Mouse (Mus musculus) cortical plate, adult 2 months (tissue): ENCODE results near the gene Tpp2. TPM values are rescaled to one million over a fixed set of nuclear protein-coding genes. Genes with fewer than 3 reads are reported as not detected.
"Not testable (repeated sequence)": the region's sequence is repeated elsewhere in the genome, so short reads cannot be mapped to it uniquely, and the experiment has no call there.

Experiments used
- H3K27ac ChIP-seq: fragments of 200-500 bp; 2 replicates; pipeline ENCODE4 v1.5.1; 2012; ENCODE audit warnings: low read length, control low read depth, inconsistent platforms; ENCODE audit not compliant: insufficient read depth
- H3K4me1 ChIP-seq: fragments of 200-500 bp; 2 replicates; pipeline ENCODE4 v1.6.1; 2011; ENCODE audit warnings: low read length; ENCODE audit not compliant: control insufficient read depth, insufficient read depth
- H3K4me3 ChIP-seq: fragments of 200-500 bp; 2 replicates; pipeline ENCODE4 v1.5.1; 2011; ENCODE audit warnings: mild to moderate bottlenecking, low read length, control low read depth; ENCODE audit not compliant: insufficient read depth
- CTCF ChIP-seq: fragments of 200-500 bp; IDR thresholded peaks from 2 replicates; pipeline ENCODE4 v1.5.1; 2011; ENCODE audit warnings: mild to moderate bottlenecking, control low read depth, low read length; ENCODE audit not compliant: insufficient read depth; ENCODE audit errors: extremely low read depth
- POLR2A ChIP-seq: fragments of 200-500 bp; IDR thresholded peaks from 2 replicates; pipeline ENCODE4 v1.6.1; 2011; ENCODE audit warnings: mild to moderate bottlenecking, low read length, control low read depth; ENCODE audit not compliant: insufficient read depth; ENCODE audit errors: extremely low read depth
- polyA plus RNA-seq: library from polyadenylated mRNA; depleted of rRNA; stranded (reverse); fragments of >200 nt; gene quantifications from 2 replicates; pipeline ENCODE4 v1.2.3, GENCODE M21; 2012; rRNA removed

Gene Tpp2
- polyA plus RNA-seq, 1 experiment, result 25.9 TPM

GRCm38 (mm10) chr1:44004513-44004912, 71.1 kb downstream of the Tpp2 start:
- H3K4me3 ChIP-seq, result no peak overlapping the region
- no peak for TF ChIP-seq POLR2A
- no peak for TF ChIP-seq CTCF
- no peak overlapping the region for H3K27ac ChIP-seq
- no peaks in the 10 kb centered on the region for H3K4me1 ChIP-seq

GRCm38 (mm10) chr1:44015556-44015955, 82.1 kb downstream of the Tpp2 start:
- H3K27ac ChIP-seq, result no peak overlapping the region
- H3K4me3 ChIP-seq, result no peak overlapping the region
- TF ChIP-seq POLR2A (no peak), CTCF (no peak)
- H3K4me1 ChIP-seq, result no peaks in the 10 kb centered on the region

- no peak within 1 kb of the TSS for H3K27ac ChIP-seq
- no peak within 1 kb of the TSS for H3K4me3 ChIP-seq
- no peaks in the 10 kb centered on the region for H3K4me1 ChIP-seq
- TF ChIP-seq POLR2A (no peak), CTCF (no peak)
Observed at GRCm38 (mm10) chr1:44019934-44020333, 86.5 kb downstream of the Tpp2 start, which contains the start of gene Mettl21c. Gene Mettl21c, minus strand, starts transcription at chr1:44020034.

- Histone ChIP-seq H3K27ac (no peak overlapping the region), H3K4me1 (no peaks in the 10 kb centered on the region), H3K4me3 (no peak overlapping the region)
- TF ChIP-seq CTCF, result no peak
- no peak for TF ChIP-seq POLR2A
Observed at GRCm38 (mm10) chr1:44022656-44023055, 89.2 kb downstream of the Tpp2 start.

DNA sequence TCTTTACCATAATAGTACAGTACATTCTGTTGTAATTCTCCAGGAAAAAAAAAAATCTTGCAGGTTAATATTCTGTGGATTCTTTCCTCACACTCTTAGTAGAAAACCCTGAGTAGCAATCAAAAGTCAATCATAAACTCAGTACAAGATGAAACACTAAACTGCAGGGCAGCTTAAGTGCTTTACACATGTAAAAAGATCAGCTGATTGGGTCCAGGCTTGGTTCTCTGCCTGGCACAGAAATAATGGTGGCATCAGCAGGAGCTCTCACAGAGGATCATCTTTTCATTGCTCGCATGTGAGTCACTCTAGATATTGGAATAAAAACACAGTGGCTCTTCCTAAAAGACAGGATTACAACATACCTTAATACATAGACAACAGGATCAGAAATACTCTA, 94.2 kb downstream of the Tpp2 start:
- TF ChIP-seq POLR2A (no peak), CTCF (no peak)
- H3K4me3 ChIP-seq, result no peak overlapping the region
- H3K4me1 ChIP-seq, result no peaks in the 10 kb centered on the region
- no peak overlapping the region for H3K27ac ChIP-seq

GRCm38 (mm10) chr1:44032213-44032612, 98.8 kb downstream of the Tpp2 start:
- Histone ChIP-seq H3K4me3 (no peak overlapping the region), H3K27ac (no peak overlapping the region), H3K4me1 (no peaks in the 10 kb centered on the region)
- TF ChIP-seq CTCF (no peak), POLR2A (no peak)

DNA sequence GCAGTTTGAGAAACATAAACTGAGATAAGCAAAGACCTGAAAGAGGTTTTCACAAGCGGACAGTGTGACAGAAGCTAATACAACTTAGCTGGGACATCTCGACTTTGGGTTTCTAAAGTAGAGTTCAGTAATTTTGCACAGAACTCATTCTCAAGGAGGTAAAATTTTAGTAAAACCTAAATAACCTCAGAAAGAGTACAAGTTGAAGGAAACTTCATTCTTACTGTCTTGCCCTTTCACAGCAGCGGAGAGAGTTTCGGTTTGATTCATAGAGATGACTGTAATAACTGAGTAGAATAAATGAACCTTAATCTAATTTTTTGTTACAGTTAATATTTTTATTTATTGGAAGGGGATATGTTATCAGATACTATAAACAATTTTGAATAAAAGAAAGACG, 99.5 kb downstream of the Tpp2 start:
- Histone ChIP-seq H3K4me1 (no peaks in the 10 kb centered on the region), H3K27ac (no peak overlapping the region), H3K4me3 (no peak overlapping the region)
- TF ChIP-seq CTCF (no peak), POLR2A (no peak)

DNA sequence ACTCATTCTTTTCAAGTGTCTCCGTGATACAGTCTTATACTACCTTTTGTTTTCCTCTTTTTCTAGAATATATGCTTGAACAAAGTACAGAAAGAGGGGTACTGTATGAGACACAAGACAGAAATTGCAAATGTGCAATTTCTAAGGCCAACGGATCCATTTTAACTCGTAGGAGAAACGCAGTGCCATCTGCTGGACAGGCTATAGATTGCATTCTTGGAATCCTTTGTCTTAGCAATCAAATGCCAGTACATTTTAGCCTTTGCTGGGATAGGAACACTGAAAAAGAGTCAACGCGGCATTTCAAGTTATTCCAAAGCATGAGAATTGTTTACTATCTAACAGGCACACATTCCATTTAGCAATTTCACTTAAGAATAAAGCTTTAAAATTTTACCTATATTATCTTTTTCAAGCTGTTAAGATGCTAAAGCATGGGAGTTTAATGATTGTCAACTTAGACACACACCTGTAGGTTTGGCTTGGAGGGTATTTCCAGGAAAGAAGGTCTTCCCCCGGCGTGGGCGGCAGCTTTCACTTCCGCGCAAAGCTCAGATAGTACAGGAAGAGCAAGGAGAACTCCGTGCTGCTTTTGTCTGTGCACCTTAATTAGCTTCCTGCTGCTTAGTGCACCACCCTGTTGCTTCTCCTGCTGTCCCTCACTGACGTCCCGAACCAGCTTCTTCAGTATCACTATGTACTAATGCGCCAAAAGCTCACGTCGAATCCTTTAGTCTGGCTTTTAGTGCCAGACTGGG, 108.5 kb downstream of the Tpp2 start:
- Histone ChIP-seq H3K4me1 (peaks cover 2% of the 10 kb centered on the region; the same call in 1 of the 2 replicates), H3K4me3 (peak overlapping the region; percentile 40), H3K27ac (no peak overlapping the region)
- TF ChIP-seq POLR2A (no peak), CTCF (peak; percentile 66)

GRCm38 (mm10) chr1:44042555-44042915, 109.1 kb downstream of the Tpp2 start:
- no peak overlapping the region for H3K27ac ChIP-seq
- TF ChIP-seq CTCF, result no peak
- TF ChIP-seq POLR2A, result no peak
- H3K4me3 ChIP-seq, result peak overlapping the region; percentile 40

GRCm38 (mm10) chr1:44045689-44046088, 112.2 kb downstream of the Tpp2 start:
- H3K4me3 ChIP-seq, H3K27ac ChIP-seq, H3K4me1 ChIP-seq: not testable (repeated sequence)

More at GRCm38 (mm10) chr1:44042555-44042915, 109.1 kb downstream of the Tpp2 start:
- H3K4me1 ChIP-seq, result peaks cover 2% of the 10 kb centered on the region; the same call in 1 of the 2 replicates

DNA sequence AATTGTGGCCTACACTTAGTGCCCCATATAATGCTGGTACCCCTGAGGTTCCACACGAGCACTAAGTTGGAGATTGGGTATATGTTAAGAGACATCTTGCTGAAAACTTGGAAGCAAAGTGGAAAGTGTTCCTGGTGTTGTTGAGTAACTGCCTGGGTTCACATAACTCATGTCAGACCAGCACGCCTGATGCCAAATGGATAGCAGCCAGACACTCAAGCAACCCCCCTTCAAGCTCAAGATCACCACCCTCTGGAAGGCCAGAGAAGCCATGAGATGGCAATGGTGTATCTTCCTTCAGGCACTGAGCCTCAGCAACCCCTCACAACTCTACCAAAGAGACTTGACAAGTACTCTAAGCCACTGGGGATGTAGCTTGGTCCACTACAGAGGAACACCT, 113.1 kb downstream of the Tpp2 start:
- Histone ChIP-seq H3K4me1 (peaks cover 2% of the 10 kb centered on the region; the same call in 1 of the 2 replicates), H3K27ac (no peak overlapping the region), H3K4me3 (no peak overlapping the region)
- no peak for TF ChIP-seq POLR2A
- TF ChIP-seq CTCF, result no peak

Other genes starting within 250 kb of the Tpp2 start
- gene 1500015O10Rik, start 203.0 kb upstream of the Tpp2 start, polyA plus RNA-seq, result 1.6 and 2.8 TPM in 2 replicates
- 45.2 and 49.0 TPM in 2 replicates for gene Uxs1, start 105.8 kb upstream of the Tpp2 start, polyA plus RNA-seq
- gene Mettl21c, start 86.4 kb downstream of the Tpp2 start, polyA plus RNA-seq, result 0.02 and 0.08 TPM in 2 replicates
- gene Gm8251, start 128.3 kb downstream of the Tpp2 start, polyA plus RNA-seq, result not detected in 2 replicates
- gene Tex30, start 168.8 kb downstream of the Tpp2 start, polyA plus RNA-seq, result 6.5 and 6.6 TPM in 2 replicates
- 13.8 and 14.8 TPM in 2 replicates for gene Kdelc1, start 185.2 kb downstream of the Tpp2 start, polyA plus RNA-seq
- gene Bivm, start 185.3 kb downstream of the Tpp2 start, polyA plus RNA-seq, result 11.8 and 13.1 TPM in 2 replicates
- gene Ercc5, start 214.1 kb downstream of the Tpp2 start, polyA plus RNA-seq, result 18.7 and 20.2 TPM in 2 replicates